Comparison of ENCODE assay signal across 10 mouse cellular contexts in the genomic region with DNA sequence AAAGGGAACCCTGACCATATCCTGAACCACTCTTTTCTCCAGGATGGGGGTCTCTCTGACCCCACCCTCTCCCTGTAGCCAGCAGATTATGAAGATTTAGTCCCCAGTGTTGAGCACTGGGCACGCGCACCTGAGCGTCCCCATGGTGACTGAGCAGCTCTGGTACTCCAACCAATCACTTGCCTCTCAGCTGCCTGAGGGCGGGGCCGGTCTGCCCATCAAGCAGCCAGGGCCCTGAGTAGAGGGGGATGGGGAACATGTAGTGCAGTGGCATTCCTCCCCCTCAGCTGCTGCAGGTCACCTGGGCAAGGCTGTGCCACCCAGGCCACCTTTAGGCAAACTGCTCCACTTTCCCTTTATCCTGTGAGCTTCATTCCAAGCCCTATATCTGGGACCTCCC.
DNase-seq lines count a peak whose midpoint lies in the region; ATAC-seq lines count a peak whose summit lies in the region.
"Had no signal": no experiment of that assay in that cellular context is flagged by ENCODE, and none has a peak within 500 bp of the region (broad histone marks: within the 10 kb centered on the region; RNA-seq: fewer than 3 reads in every experiment).

No protein-coding gene starts in this region.

- H3K4me3 ChIP-seq in hindbrain, embryonic 13.5 days, result no peak overlapping the region
- H3K4me3 ChIP-seq in midbrain, embryonic 11.5 days (ENCODE audit: low read depth, low read length), result no peak overlapping the region

- 0 out of 2 replicates have a peak overlapping the region, but pooled peaks have one; percentile 8 for H3K27ac ChIP-seq in hindbrain, embryonic 13.5 days
- no peak overlapping the region for H3K27ac ChIP-seq in midbrain, embryonic 11.5 days (ENCODE audit: low read depth, low read length)

- peaks cover 61% of the 10 kb centered on the region for H3K4me1 ChIP-seq in hindbrain, embryonic 13.5 days (replicated peaks)
- H3K4me1 ChIP-seq in midbrain, embryonic 11.5 days (ENCODE audit: control insufficient read depth, insufficient read depth, low read length), result peaks cover 23% of the 10 kb centered on the region

- H3K4me2 ChIP-seq in hindbrain, embryonic 13.5 days, result no peak overlapping the region
- no peak overlapping the region for H3K4me2 ChIP-seq in midbrain, embryonic 11.5 days

- WGBS in hindbrain, embryonic 13.5 days, result 18% methylated on average over 5 of the region's 5 CpGs
- 9% methylated on average over 5 of the region's 5 CpGs for WGBS in midbrain, embryonic 11.5 days

- H3K9me3 ChIP-seq in hindbrain, embryonic 13.5 days, result no peaks in the 10 kb centered on the region
- no peaks in the 10 kb centered on the region for H3K9me3 ChIP-seq in midbrain, embryonic 11.5 days (ENCODE audit: control insufficient read depth, low read length)

- H3K9ac ChIP-seq in hindbrain, embryonic 13.5 days, result peak overlapping the region; percentile 24; the same call in 1 of the 2 replicates
- no peak overlapping the region for H3K9ac ChIP-seq in midbrain, embryonic 11.5 days (ENCODE audit: low read length)

- H3K27me3 ChIP-seq in hindbrain, embryonic 13.5 days, result no peaks in the 10 kb centered on the region
- H3K27me3 ChIP-seq in midbrain, embryonic 11.5 days (ENCODE audit: control insufficient read depth, insufficient read depth, low read length), result no peaks in the 10 kb centered on the region; the same call in 1 of the 2 replicates

- peak; percentile 44 for ATAC-seq in hindbrain, embryonic 13.5 days (ENCODE audit: low FRiP score)
- peak; percentile 83 for ATAC-seq in midbrain, embryonic 11.5 days (ENCODE audit: low FRiP score)

- DNase-seq in cerebellum, postnatal 10 days, result peak; percentile 57 to 63
- DNase-seq in cerebellum, postnatal 36 days, result no peak
- DNase-seq in brain, adult 2 months (ENCODE audit: low read depth, low spot score), result peak; percentile 60
- no peak for DNase-seq in midbrain, embryonic 11.5 days (ENCODE audit: low spot score, missing footprints)
- DNase-seq in spleen, postnatal 36 days (ENCODE audit: low spot score in 2 of 2), result no peak
- DNase-seq in cerebellum, adult 11-12 months, result no peak
- no peak for DNase-seq in heart, postnatal 4 days
- DNase-seq: cerebellum, adult 9-11 months; heart, adult 18-20 months had no signal

- H3K36me3 ChIP-seq in hindbrain, embryonic 13.5 days, result peaks cover 67% of the 10 kb centered on the region
- H3K36me3 ChIP-seq in midbrain, embryonic 11.5 days (ENCODE audit: control insufficient read depth, insufficient read depth, low read length), result peaks cover 3% of the 10 kb centered on the region

Comparison
In these comparisons a context has a peak if more than half of its experiments do, and no peak if none do; other contexts are left out.
1. DNase-seq: peak in cerebellum, postnatal 10 days (2 of 2) and brain, adult 2 months (single experiment); none in cerebellum, postnatal 36 days (0 of 2), midbrain, embryonic 11.5 days (single experiment), spleen, postnatal 36 days (0 of 2), cerebellum, adult 11-12 months (single experiment) and heart, postnatal 4 days (single experiment).